Mouse (Mus musculus) T-helper 17 cell (primary cell): ENCODE results near the gene Lrrc10.

Experiments used
- in situ Hi-C, 2 experiments: fragments of 300-600 bp; cut with MboI, MseI; formaldehyde crosslinking; loops; 1 replicate in 1 of 2; 2 replicates in 1 of 2; pipeline ENCODE4 v1.15.1; 2025; ENCODE audit warnings: high pct_unique_total_duplicates in 2 of 2

Gene Lrrc10

GRCm38 (mm10) chr10:117045175-117046056, at the start of gene Lrrc10:
Gene Lrrc10 (plus strand): TSS chr10:117045341.
- in situ Hi-C loops, result loop anchor here in 1 of 2 experiments (25.0 kb wide), 1 partner anchor 158 kb away; the partner anchor contains the start of gene Myrfl

GRCm38 (mm10) chr10:116995584-116996235, 49.4 kb upstream of the Lrrc10 start:
- in situ Hi-C loops, result loop anchor here in 1 of 2 experiments (10.0 kb wide), 1 partner anchor 1081 kb away; no protein-coding TSS in a partner anchor

- in situ Hi-C loops, result loop anchor here in 1 of 2 experiments (10.0 kb wide), 1 partner anchor 1081 kb away; no protein-coding TSS in a partner anchor
Measured at GRCm38 (mm10) chr10:116996236-116996600, 48.9 kb upstream of the Lrrc10 start.

GRCm38 (mm10) chr10:116998716-116999455, 46.3 kb upstream of the Lrrc10 start:
- in situ Hi-C loops, result loop anchor here in 1 of 2 experiments (10.0 kb wide), 1 partner anchor 1084 kb away; no protein-coding TSS in a partner anchor

GRCm38 (mm10) chr10:117000975-117001374, 44.2 kb upstream of the Lrrc10 start:
- in situ Hi-C loops, result loop anchor here in 1 of 2 experiments (25.0 kb wide), 1 partner anchor 1414 kb away; the partner anchor contains the start of gene Lgr5

- in situ Hi-C loops, result loop anchor here in 1 of 2 experiments (25.0 kb wide), 1 partner anchor 1417 kb away; the partner anchor contains the start of gene Lgr5
Measured at GRCm38 (mm10) chr10:117004695-117005094, 40.4 kb upstream of the Lrrc10 start.

GRCm38 (mm10) chr10:117005707-117006464, 39.3 kb upstream of the Lrrc10 start:
- in situ Hi-C loops, result loop anchor here in 1 of 2 experiments (25.0 kb wide), 1 partner anchor 1419 kb away; the partner anchor contains the start of gene Lgr5

- in situ Hi-C loops, result loop anchor here in 1 of 2 experiments (25.0 kb wide), 1 partner anchor 1422 kb away; the partner anchor contains the start of gene Lgr5
Measured at GRCm38 (mm10) chr10:117009691-117010090, 35.5 kb upstream of the Lrrc10 start.

GRCm38 (mm10) chr10:117011047-117011446, 34.1 kb upstream of the Lrrc10 start:
- in situ Hi-C loops, result loop anchor here in 1 of 2 experiments (25.0 kb wide), 1 partner anchor 1424 kb away; the partner anchor contains the start of gene Lgr5

- in situ Hi-C loops, result loop anchor here in 1 of 2 experiments (25.0 kb wide), 1 partner anchor 1427 kb away; the partner anchor contains the start of gene Lgr5
Measured at GRCm38 (mm10) chr10:117013689-117014390, 31.3 kb upstream of the Lrrc10 start.

- in situ Hi-C loops, result loop anchor here in 1 of 2 experiments (25.0 kb wide), 1 partner anchor 1427 kb away; the partner anchor contains the start of gene Lgr5
Measured at GRCm38 (mm10) chr10:117014565-117014964, 30.6 kb upstream of the Lrrc10 start.

- in situ Hi-C loops, result loop anchor here in 1 of 2 experiments (25.0 kb wide), 1 partner anchor 1431 kb away; the partner anchor contains the start of gene Lgr5
Measured at GRCm38 (mm10) chr10:117018281-117018840, 26.8 kb upstream of the Lrrc10 start.

- in situ Hi-C loops, result loop anchor here in 1 of 2 experiments (25.0 kb wide), 1 partner anchor 1434 kb away; the partner anchor contains the start of gene Lgr5
Measured at GRCm38 (mm10) chr10:117021020-117021754, 24.0 kb upstream of the Lrrc10 start.

- in situ Hi-C loops, result loop anchor here in 1 of 2 experiments (25.0 kb wide), 1 partner anchor 1436 kb away; the partner anchor contains the start of gene Lgr5
Measured at GRCm38 (mm10) chr10:117023693-117024092, 21.4 kb upstream of the Lrrc10 start.

GRCm38 (mm10) chr10:117025776-117026175, 19.4 kb upstream of the Lrrc10 start:
- in situ Hi-C loops, result loop anchor here in 1 of 2 experiments (25.0 kb wide), 1 partner anchor 138 kb away; the partner anchor contains the start of gene Myrfl

- in situ Hi-C loops, result loop anchor here in 1 of 2 experiments (25.0 kb wide), 1 partner anchor 139 kb away; the partner anchor contains the start of gene Myrfl
Measured at GRCm38 (mm10) chr10:117026176-117026575, 19.0 kb upstream of the Lrrc10 start.

GRCm38 (mm10) chr10:117031160-117031559, 14.0 kb upstream of the Lrrc10 start:
- in situ Hi-C loops, result loop anchor here in 1 of 2 experiments (5.0 to 25.0 kb wide), 2 partner anchors 49 to 144 kb away; partner anchors contain the start of gene Myrfl
